Mouse (Mus musculus): ENCODE results near the gene Ctsz. TPM values are rescaled to one million over a fixed set of nuclear protein-coding genes. Genes with fewer than 3 reads are reported as not detected.
A peak's percentile ranks its signal among the peaks of the same experiment; 100 is the strongest.

Gene Ctsz
- polyA plus RNA-seq, 1 experiment: 59.2 TPM

DNA sequence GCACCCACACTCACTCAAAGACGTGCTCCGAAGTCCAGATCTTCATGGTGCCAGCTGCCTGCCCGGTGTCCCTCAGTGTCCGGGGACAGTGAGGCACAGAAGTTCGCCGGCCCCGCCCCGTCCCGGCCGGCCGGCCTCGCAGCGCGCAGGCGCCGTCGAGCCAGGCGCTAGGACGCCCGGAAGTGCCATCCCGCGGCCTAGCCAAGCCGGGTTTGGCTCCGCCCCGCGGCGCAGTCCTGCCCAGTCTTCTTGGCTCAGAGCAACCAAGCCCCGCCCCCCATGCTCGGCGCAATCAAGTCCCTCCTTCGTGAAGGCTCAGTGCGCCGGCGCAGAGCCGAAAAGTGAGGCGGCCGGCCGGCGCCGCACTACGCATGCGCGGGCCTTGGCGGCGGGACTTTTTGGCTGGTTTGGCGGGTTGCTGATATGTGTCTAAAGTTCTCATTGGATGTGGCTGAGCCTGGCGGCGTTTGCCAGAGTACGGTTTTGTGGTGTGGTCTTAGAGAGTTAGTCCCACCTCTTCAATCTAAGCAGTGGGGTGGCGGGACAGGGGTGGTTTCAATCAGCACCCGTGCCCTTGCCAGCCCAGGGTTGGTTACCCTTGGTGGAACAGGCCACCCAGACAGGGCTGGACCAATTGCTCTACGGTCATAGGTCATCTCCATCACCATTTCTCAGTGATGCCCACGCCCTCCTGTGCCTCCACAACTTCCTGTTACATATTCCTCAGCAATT lies 34.1 kb upstream of the Ctsz start, which contains the start of gene Prelid3b:
TSS of gene Prelid3b (minus strand) at position 264 of the 732 bp plus-strand sequence.
- Histone ChIP-seq H3K27ac (ENCODE audit: insufficient read depth, low read length) (peak within 1 kb of the TSS; percentile 80), H3K4me3 (ENCODE audit: low read depth, low read length) (peak within 1 kb of the TSS; percentile 79), H3K36me3 (ENCODE audit: control insufficient read depth, insufficient read depth, low read length, poor library complexity, severe bottlenecking) (peaks cover 11% of the 10 kb centered on the region), H3K4me1 (ENCODE audit: control insufficient read depth, insufficient read depth, low read length) (no peaks in the 10 kb centered on the region), H3K9me3 (replicated peaks; ENCODE audit: control insufficient read depth, insufficient read depth, low read length, poor library complexity, severe bottlenecking) (no peaks in the 10 kb centered on the region), H3K9ac (ENCODE audit: low read depth, poor library complexity, severe bottlenecking) (peak within 1 kb of the TSS; percentile 82), H3K27me3 (ENCODE audit: control insufficient read depth, insufficient read depth, low read length, poor library complexity, severe bottlenecking) (no peaks in the 10 kb centered on the region)
- no peak for TF ChIP-seq EP300 (IDR thresholded peaks at IDR 0.05; ENCODE audit: insufficient read depth, low read depth, low read length)
- no peak for TF ChIP-seq POLR2A (IDR thresholded peaks at IDR 0.05; ENCODE audit: insufficient read depth, low read length)
- no peak for TF ChIP-seq CTCF (IDR thresholded peaks at IDR 0.05; ENCODE audit: low read depth, low read length)

DNA sequence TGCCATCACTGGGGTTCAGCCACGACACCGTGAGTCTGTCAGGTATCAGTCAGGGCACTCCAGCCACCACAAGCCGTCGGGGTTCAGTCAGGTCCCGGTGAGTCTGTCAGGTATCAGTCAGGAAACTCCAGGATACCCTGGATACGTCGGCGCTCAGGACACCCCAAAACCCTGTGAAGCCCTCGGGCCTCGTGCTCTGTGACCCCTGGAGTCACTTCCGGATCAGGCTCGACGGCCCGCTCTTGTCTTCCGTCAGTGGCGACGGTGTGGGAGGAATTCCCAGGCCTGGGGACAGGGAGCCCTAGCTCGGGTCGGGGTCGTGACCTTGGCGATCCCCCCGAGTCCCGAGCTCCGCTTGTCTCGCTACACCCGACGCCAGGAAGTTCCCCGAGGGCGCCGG lies 33.6 kb upstream of the Ctsz start:
- H3K4me3 ChIP-seq (ENCODE audit: low read depth, low read length): peak overlapping the region; percentile 69
- H3K9me3 ChIP-seq (replicated peaks; ENCODE audit: control insufficient read depth, insufficient read depth, low read length, poor library complexity, severe bottlenecking): no peaks in the 10 kb centered on the region
- no peaks in the 10 kb centered on the region for H3K27me3 ChIP-seq (ENCODE audit: control insufficient read depth, insufficient read depth, low read length, poor library complexity, severe bottlenecking)
- no peak for TF ChIP-seq POLR2A (IDR thresholded peaks at IDR 0.05; ENCODE audit: insufficient read depth, low read length)
- no peak for TF ChIP-seq CTCF (IDR thresholded peaks at IDR 0.05; ENCODE audit: low read depth, low read length)
- no peak for TF ChIP-seq EP300 (IDR thresholded peaks at IDR 0.05; ENCODE audit: insufficient read depth, low read depth, low read length)
- peak overlapping the region; percentile 82 for H3K9ac ChIP-seq (ENCODE audit: low read depth, poor library complexity, severe bottlenecking)
- H3K27ac ChIP-seq (ENCODE audit: insufficient read depth, low read length): no peak overlapping the region
- H3K36me3 ChIP-seq (ENCODE audit: control insufficient read depth, insufficient read depth, low read length, poor library complexity, severe bottlenecking): peaks cover 11% of the 10 kb centered on the region
- no peaks in the 10 kb centered on the region for H3K4me1 ChIP-seq (ENCODE audit: control insufficient read depth, insufficient read depth, low read length)

DNA sequence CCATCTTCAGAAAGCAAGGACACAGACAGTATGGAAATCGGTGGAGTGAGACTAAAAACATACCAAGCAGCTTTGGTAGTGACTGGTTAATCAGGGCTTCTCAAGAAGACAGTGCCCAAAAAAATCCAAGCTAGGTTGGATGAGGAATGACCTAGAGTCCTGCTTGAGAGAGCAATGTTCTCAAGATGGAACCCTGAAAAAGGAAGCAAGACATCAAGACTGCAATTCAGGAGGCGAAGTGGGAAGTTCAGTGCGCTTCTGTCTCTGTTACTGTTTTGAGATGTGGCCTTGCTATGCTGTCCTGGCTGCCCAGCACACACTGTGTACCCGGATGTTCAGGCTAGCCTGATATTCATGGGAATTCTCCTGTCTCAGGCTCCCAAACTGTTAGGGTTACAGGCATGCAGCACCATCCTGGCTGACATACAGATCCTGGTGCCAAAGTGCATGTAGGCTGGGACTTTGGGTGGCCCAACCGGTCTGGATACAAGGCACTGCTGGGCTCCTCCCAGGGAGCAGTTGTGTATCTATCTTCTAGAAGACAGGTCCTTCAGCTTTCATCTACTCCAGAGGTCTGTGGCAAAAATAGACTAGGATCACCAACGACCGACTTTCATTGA lies 32.1 kb upstream of the Ctsz start:
- H3K27me3 ChIP-seq (ENCODE audit: control insufficient read depth, insufficient read depth, low read length, poor library complexity, severe bottlenecking): no peaks in the 10 kb centered on the region
- TF ChIP-seq CTCF (IDR thresholded peaks at IDR 0.05; ENCODE audit: low read depth, low read length): no peak
- TF ChIP-seq POLR2A (IDR thresholded peaks at IDR 0.05; ENCODE audit: insufficient read depth, low read length): no peak
- no peak for TF ChIP-seq EP300 (IDR thresholded peaks at IDR 0.05; ENCODE audit: insufficient read depth, low read depth, low read length)
- no peak overlapping the region for H3K9ac ChIP-seq (ENCODE audit: low read depth, poor library complexity, severe bottlenecking)
- H3K9me3 ChIP-seq (replicated peaks; ENCODE audit: control insufficient read depth, insufficient read depth, low read length, poor library complexity, severe bottlenecking): no peaks in the 10 kb centered on the region
- H3K4me1 ChIP-seq (ENCODE audit: control insufficient read depth, insufficient read depth, low read length): no peaks in the 10 kb centered on the region
- H3K4me3 ChIP-seq (ENCODE audit: low read depth, low read length): no peak overlapping the region
- peaks cover 14% of the 10 kb centered on the region for H3K36me3 ChIP-seq (ENCODE audit: control insufficient read depth, insufficient read depth, low read length, poor library complexity, severe bottlenecking)
- H3K27ac ChIP-seq (ENCODE audit: insufficient read depth, low read length): no peak overlapping the region

GRCm38 (mm10) chr2:174470333-174470732 lies 31.5 kb upstream of the Ctsz start:
- Histone ChIP-seq H3K4me1 (ENCODE audit: control insufficient read depth, insufficient read depth, low read length) (no peaks in the 10 kb centered on the region), H3K9ac (ENCODE audit: low read depth, poor library complexity, severe bottlenecking) (no peak overlapping the region), H3K27me3 (ENCODE audit: control insufficient read depth, insufficient read depth, low read length, poor library complexity, severe bottlenecking) (no peaks in the 10 kb centered on the region), H3K27ac (ENCODE audit: insufficient read depth, low read length) (no peak overlapping the region), H3K4me3 (ENCODE audit: low read depth, low read length) (no peak overlapping the region), H3K36me3 (ENCODE audit: control insufficient read depth, insufficient read depth, low read length, poor library complexity, severe bottlenecking) (peaks cover 14% of the 10 kb centered on the region), H3K9me3 (replicated peaks; ENCODE audit: control insufficient read depth, insufficient read depth, low read length, poor library complexity, severe bottlenecking) (no peaks in the 10 kb centered on the region)
- TF ChIP-seq EP300 (IDR thresholded peaks at IDR 0.05; ENCODE audit: insufficient read depth, low read depth, low read length) (no peak), POLR2A (IDR thresholded peaks at IDR 0.05; ENCODE audit: insufficient read depth, low read length) (no peak), CTCF (IDR thresholded peaks at IDR 0.05; ENCODE audit: low read depth, low read length) (no peak)

- Histone ChIP-seq H3K9ac (ENCODE audit: low read depth, poor library complexity, severe bottlenecking) (peak within 1 kb of the TSS; percentile 72), H3K36me3 (ENCODE audit: control insufficient read depth, insufficient read depth, low read length, poor library complexity, severe bottlenecking) (peaks cover 18% of the 10 kb centered on the region), H3K27ac (ENCODE audit: insufficient read depth, low read length) (0 out of 2 replicates have a peak within 1 kb of the TSS, but pooled peaks have one; percentile 6), H3K9me3 (replicated peaks; ENCODE audit: control insufficient read depth, insufficient read depth, low read length, poor library complexity, severe bottlenecking) (no peaks in the 10 kb centered on the region), H3K4me1 (ENCODE audit: control insufficient read depth, insufficient read depth, low read length) (no peaks in the 10 kb centered on the region), H3K4me3 (ENCODE audit: low read depth, low read length) (peak within 1 kb of the TSS; percentile 93), H3K27me3 (ENCODE audit: control insufficient read depth, insufficient read depth, low read length, poor library complexity, severe bottlenecking) (no peaks in the 10 kb centered on the region)
- TF ChIP-seq POLR2A (IDR thresholded peaks at IDR 0.05; ENCODE audit: insufficient read depth, low read length) (no peak), CTCF (IDR thresholded peaks at IDR 0.05; ENCODE audit: low read depth, low read length) (no peak)
Measured at GRCm38 (mm10) chr2:174463789-174464523, 25.1 kb upstream of the Ctsz start, which contains the start of gene Atp5e. Gene Atp5e, minus strand, starts transcription at chr2:174464105.

Data from ES-Bruce4 (cell line).